Mouse (Mus musculus) MEL (cell line): Measurements from ENCODE around the gene Tnfrsf1b. TPM values are rescaled to one million over a fixed set of nuclear protein-coding genes. Genes with fewer than 3 reads are reported as not detected.

Experiments used
- DNase-seq: peaks from one replicate; pipeline ENCODE4 v3.0.0; 2011; ENCODE audit warnings: low read depth, low spot score
- H3K27ac ChIP-seq: 2 replicates; pipeline ENCODE4 v1.5.1; 2012; ENCODE audit warnings: low read depth, mild to moderate bottlenecking, control low read depth, low read length, moderate library complexity; ENCODE audit not compliant: control insufficient read depth
- H3K27me3 ChIP-seq, 2 experiments: fragments of 150-350 bp in 1 of 2; sonication (generic) in 1 of 2; 2 replicates each; pipeline ENCODE4 v1.6.1; 2012; ENCODE audit warnings: low read length in 2 of 2, mild to moderate bottlenecking in 2 of 2, improper control_type of control experiment in 1 of 2, moderate library complexity in 1 of 2; ENCODE audit not compliant: insufficient read depth in 2 of 2, control insufficient read depth in 1 of 2
- H3K36me3 ChIP-seq, 2 experiments: 2 replicates each; pipeline ENCODE4 v1.6.1; 2012 to 2014; ENCODE audit warnings: low read length in 2 of 2, improper control_type of control experiment in 1 of 2, inconsistent platforms in 1 of 2, mild to moderate bottlenecking in 1 of 2; ENCODE audit not compliant: insufficient read depth in 2 of 2, control insufficient read depth in 1 of 2
- H3K4me1 ChIP-seq, 2 experiments: fragments of 150-350 bp in 1 of 2; sonication (generic) in 1 of 2; 2 replicates each; pipeline ENCODE4 v1.6.1; 2012; ENCODE audit warnings: low read length in 2 of 2, improper control_type of control experiment in 1 of 2, mild to moderate bottlenecking in 1 of 2; ENCODE audit not compliant: insufficient read depth in 2 of 2, control insufficient read depth in 1 of 2
- H3K4me3 ChIP-seq, 2 experiments: fragments of 150-350 bp in 1 of 2; sonication (generic) in 1 of 2; 2 replicates each; pipeline ENCODE4 v1.5.1; 2012; ENCODE audit warnings: low read depth in 2 of 2, low read length in 2 of 2, mild to moderate bottlenecking in 2 of 2, moderate library complexity in 2 of 2, control low read depth in 1 of 2, improper control_type of control experiment in 1 of 2; ENCODE audit not compliant: control insufficient read depth in 1 of 2, insufficient read depth in 1 of 2
- H3K79me2 ChIP-seq: 2 replicates; pipeline ENCODE4 v1.6.1; 2012; ENCODE audit warnings: mild to moderate bottlenecking, low read length, moderate library complexity; ENCODE audit not compliant: control insufficient read depth, poor library complexity, insufficient read depth
- H3K9ac ChIP-seq: 2 replicates; pipeline ENCODE4 v1.6.1; 2012; ENCODE audit warnings: low read depth, mild to moderate bottlenecking, control low read depth, low read length, moderate library complexity; ENCODE audit not compliant: control insufficient read depth, poor library complexity, severe bottlenecking
- H3K9me3 ChIP-seq: fragments of 150-350 bp; sonication (generic); replicated peaks from 2 replicates; pipeline ENCODE4 v1.6.1; 2012; ENCODE audit warnings: mild to moderate bottlenecking, low read length, improper control_type of control experiment, moderate library complexity; ENCODE audit not compliant: insufficient read depth
- CTCF ChIP-seq, 3 experiments: IDR thresholded peaks in 2 of 3; conservative IDR thresholded peaks in 1 of 3; 2 replicates each; pipeline ENCODE4 v1.5.1; 2011 to 2012; ENCODE audit warnings: low read length in 3 of 3, low read depth in 2 of 3, mild to moderate bottlenecking in 2 of 3, improper control_type of control experiment in 1 of 3, inconsistent platforms in 1 of 3, mixed read lengths in 1 of 3, moderate library complexity in 1 of 3; ENCODE audit not compliant: control insufficient read depth in 1 of 3, insufficient read depth in 1 of 3, poor library complexity in 1 of 3, severe bottlenecking in 1 of 3
- ELF1 ChIP-seq: IDR thresholded peaks from 2 replicates; pipeline ENCODE4 v1.6.1; 2014; ENCODE audit warnings: low read depth, mild to moderate bottlenecking, inconsistent platforms, low read length, improper control_type of control experiment, moderate library complexity
- GABPA ChIP-seq: IDR thresholded peaks from 2 replicates; pipeline ENCODE4 v1.6.1; 2012; ENCODE audit warnings: low read depth, mild to moderate bottlenecking, inconsistent platforms, low read length, improper control_type of control experiment, moderate library complexity
- HCFC1 ChIP-seq: IDR thresholded peaks from 2 replicates; pipeline ENCODE4 v1.6.1; 2012; ENCODE audit warnings: low read depth, mild to moderate bottlenecking, inconsistent platforms, low read length, improper control_type of control experiment, moderate library complexity
- MEF2A ChIP-seq: IDR thresholded peaks from 2 replicates; pipeline ENCODE4 v1.6.1; 2014; ENCODE audit warnings: low read depth, mild to moderate bottlenecking, inconsistent platforms, low read length, improper control_type of control experiment; ENCODE audit not compliant: poor library complexity, insufficient replicate concordance, severe bottlenecking; ENCODE audit errors: extremely low read depth
- MXI1 ChIP-seq: IDR thresholded peaks from 2 replicates; pipeline ENCODE4 v1.6.1; 2011; ENCODE audit warnings: mild to moderate bottlenecking, low read depth, low read length, improper control_type of control experiment
- MYB ChIP-seq: IDR thresholded peaks from 2 replicates; pipeline ENCODE4 v1.6.1; 2011; ENCODE audit warnings: mild to moderate bottlenecking, low read depth, low read length, improper control_type of control experiment
- POLR2AphosphoS2 ChIP-seq: IDR thresholded peaks from 2 replicates; pipeline ENCODE4 v1.6.1; 2011; ENCODE audit warnings: low read length, improper control_type of control experiment
- POLR2AphosphoS5 ChIP-seq: IDR thresholded peaks from 2 replicates; pipeline ENCODE4 v1.6.1; 2012; ENCODE audit warnings: low read depth, borderline replicate concordance, mild to moderate bottlenecking, inconsistent platforms, low read length, moderate library complexity, mixed read lengths
- TBP ChIP-seq: IDR thresholded peaks from 2 replicates; pipeline ENCODE4 v1.8.0; 2011; ENCODE audit warnings: low read depth, low read length, improper control_type of control experiment
- UBTF ChIP-seq: IDR thresholded peaks from 2 replicates; pipeline ENCODE4 v1.6.1; 2012; ENCODE audit warnings: low read depth, mild to moderate bottlenecking, inconsistent platforms, low read length, improper control_type of control experiment, moderate library complexity, borderline replicate concordance; ENCODE audit not compliant: insufficient read depth
- USF1 ChIP-seq: IDR thresholded peaks from 2 replicates; pipeline ENCODE4 v1.6.1; 2014; ENCODE audit warnings: low read depth, mild to moderate bottlenecking, inconsistent platforms, low read length, improper control_type of control experiment, moderate library complexity
- USF2 ChIP-seq, 2 experiments: IDR thresholded peaks; 2 replicates each; pipeline ENCODE4 v1.6.1; 2011 to 2012; ENCODE audit warnings: improper control_type of control experiment in 2 of 2, low read length in 2 of 2, borderline replicate concordance in 1 of 2, inconsistent platforms in 1 of 2, low read depth in 1 of 2, mild to moderate bottlenecking in 1 of 2; ENCODE audit not compliant: insufficient read depth in 1 of 2
- ZC3H11A ChIP-seq: IDR thresholded peaks from 2 replicates; pipeline ENCODE4 v1.6.1; 2012; ENCODE audit warnings: low read depth, mild to moderate bottlenecking, inconsistent platforms, low read length, improper control_type of control experiment
- ZKSCAN1 ChIP-seq: IDR thresholded peaks from 2 replicates; pipeline ENCODE4 v1.6.1; 2012; ENCODE audit warnings: low read depth, mild to moderate bottlenecking, inconsistent platforms, low read length, improper control_type of control experiment, moderate library complexity
- ZNF384 ChIP-seq: IDR thresholded peaks from 2 replicates; pipeline ENCODE4 v1.6.1; 2012; ENCODE audit warnings: low read depth, mild to moderate bottlenecking, inconsistent platforms, low read length, improper control_type of control experiment
- polyA plus RNA-seq, 2 experiments: library from polyadenylated mRNA; stranded (reverse) in 1 of 2; unstranded in 1 of 2; fragments of >175 nt in 1 of 2; fragments of >200 nt in 1 of 2; gene quantifications; 2 replicates each; pipeline versions ENCODE4 v1.2.1 to v1.2.4; 2012; ENCODE audit warnings: low replicate concordance in 2 of 2, low read depth in 1 of 2; ENCODE audit not compliant: insufficient read length in 2 of 2, insufficient read depth in 1 of 2, missing spikeins in 1 of 2
- total RNA-seq: library from RNA; depleted of rRNA; stranded (reverse); fragments of 300-350 nt; gene quantifications from 2 replicates; pipeline ENCODE4 v1.2.3, GENCODE M21; 2012

Gene Tnfrsf1b
- total and polyA plus RNA-seq, 3 experiments, result 0.58 to 1.2 TPM; not detected in 1

DNA sequence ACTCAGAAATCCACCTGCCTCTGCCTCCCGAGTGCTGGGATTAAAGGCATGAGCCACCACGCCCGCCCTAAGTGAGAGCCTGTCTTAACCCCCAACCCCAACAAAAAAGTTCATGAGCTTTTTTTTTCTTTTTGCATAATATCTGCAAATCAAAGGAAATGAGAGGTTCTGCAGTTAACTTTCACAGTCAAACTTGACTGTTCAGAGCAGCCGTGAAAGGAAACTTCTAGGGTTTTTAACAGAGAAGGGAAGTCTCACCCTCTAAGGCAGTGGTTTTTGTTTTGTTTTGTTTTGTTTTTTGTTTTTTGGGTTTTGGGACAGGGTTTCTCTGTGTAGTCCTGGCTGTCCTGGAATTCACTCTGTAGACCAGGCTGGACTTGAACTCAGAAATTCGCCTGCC, 36.1 kb downstream of the Tnfrsf1b start:
- Histone ChIP-seq H3K27ac (no peak overlapping the region), H3K79me2 (no peaks in the 10 kb centered on the region), H3K27me3 (no peaks in the 10 kb centered on the region), H3K9me3 (no peaks in the 10 kb centered on the region), H3K4me1 (no peaks in the 10 kb centered on the region)
- DNase-seq, result no peak
- TF ChIP-seq USF2 (IDR thresholded peaks at IDR 0.05; ENCODE audit: borderline replicate concordance in 1 of 2, insufficient read depth in 1 of 2, low read depth in 1 of 2, low read length in 2 of 2), result no peak
- TF ChIP-seq POLR2AphosphoS2, result no peak
- TF ChIP-seq MEF2A, result no peak
- TF ChIP-seq TBP, result no peak
- TF ChIP-seq ZC3H11A, result no peak
- TF ChIP-seq CTCF (IDR thresholded peaks at IDR 0.05 in 2 of 3, conservative IDR thresholded peaks at IDR 0.05 in 1 of 3; ENCODE audit: control insufficient read depth in 1 of 3, insufficient read depth in 1 of 3, low read depth in 2 of 3, low read length in 3 of 3, poor library complexity in 1 of 3, severe bottlenecking in 1 of 3), result no peak
- TF ChIP-seq HCFC1, result no peak
- TF ChIP-seq, all 39 proteins: peak for 0
- Histone ChIP-seq H3K36me3 (no peaks in the 10 kb centered on the region; a peak in 1 of 4 replicates), H3K4me3 (no peak overlapping the region), H3K9ac (no peak overlapping the region)

DNA sequence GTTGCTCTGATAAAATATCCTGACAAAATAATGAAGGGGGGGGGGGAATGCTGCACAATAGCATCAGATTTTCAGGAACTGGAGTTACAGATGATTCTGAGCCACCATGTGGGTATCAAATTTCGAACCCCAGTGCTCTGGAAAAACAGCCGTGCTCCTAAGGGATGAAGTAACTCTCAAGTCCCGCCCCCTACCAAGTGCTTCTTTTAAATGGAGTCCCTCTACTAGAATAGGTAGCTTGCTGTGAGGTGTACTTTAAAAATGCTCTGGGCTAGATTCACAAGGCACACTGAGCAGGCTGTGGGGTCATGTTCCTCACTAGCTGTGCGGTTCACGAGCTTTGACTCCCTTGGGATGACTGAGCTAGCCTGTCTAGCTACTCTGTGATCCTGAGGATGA, 37.0 kb downstream of the Tnfrsf1b start:
- no peak for DNase-seq
- no peaks in the 10 kb centered on the region for H3K9me3 ChIP-seq
- TF ChIP-seq ELF1 (no peak), ZKSCAN1 (no peak), MYB (no peak), MXI1 (no peak), GABPA (no peak), POLR2AphosphoS5 (no peak), HCFC1 (no peak), USF1 (no peak), ZNF384 (no peak), TBP (no peak), UBTF (no peak), MEF2A (no peak)
- H3K79me2 ChIP-seq, result no peaks in the 10 kb centered on the region
- H3K36me3 ChIP-seq, result no peaks in the 10 kb centered on the region; a peak in 1 of 4 replicates
- no peak overlapping the region for H3K9ac ChIP-seq
- H3K4me3 ChIP-seq, result no peak overlapping the region
- no peak overlapping the region for H3K27ac ChIP-seq
- no peaks in the 10 kb centered on the region for H3K27me3 ChIP-seq
- H3K4me1 ChIP-seq, result no peaks in the 10 kb centered on the region
